Mouse (Mus musculus): ENCODE measurements at regions not wholly inside any gene's neighbourhood (a gene's known extent, or its start where the extent isn't known, plus 50 kb on each side); places are given as distances from the start of the nearest gene placed in this dataset.
"Not testable (repeated sequence)": the region's sequence is repeated elsewhere in the genome, so short reads cannot be mapped to it uniquely, and the experiment has no call there.

GRCm38 (mm10) chr15:3171774-3172173 is 96.6 kb upstream of the Selenop start:
- no peak for DNase-seq (ENCODE audit: extremely low spot score, low read depth, low spot score)

DNA sequence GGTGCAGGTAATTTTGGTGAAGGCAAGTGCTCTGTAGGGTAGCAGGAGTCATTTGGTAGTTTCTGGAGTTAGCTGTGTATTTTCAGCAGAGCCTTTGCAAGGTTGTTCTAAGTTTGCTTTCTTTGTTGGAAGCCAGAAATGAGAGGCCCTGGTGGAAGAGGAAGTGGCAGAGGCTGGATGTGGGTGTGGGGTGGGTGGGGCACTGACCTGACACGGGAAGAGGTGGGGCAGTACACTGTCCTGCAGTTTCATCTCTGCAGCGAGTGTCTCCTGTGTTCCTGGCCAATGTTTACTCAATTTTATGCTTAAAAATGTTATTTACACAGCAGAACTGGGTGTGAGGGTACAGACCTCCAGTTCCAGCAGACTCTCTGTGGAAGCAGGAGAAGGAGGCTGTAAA is 94.3 kb upstream of the Selenop start:
- no peak for DNase-seq (ENCODE audit: extremely low spot score, low read depth, low spot score)

DNA sequence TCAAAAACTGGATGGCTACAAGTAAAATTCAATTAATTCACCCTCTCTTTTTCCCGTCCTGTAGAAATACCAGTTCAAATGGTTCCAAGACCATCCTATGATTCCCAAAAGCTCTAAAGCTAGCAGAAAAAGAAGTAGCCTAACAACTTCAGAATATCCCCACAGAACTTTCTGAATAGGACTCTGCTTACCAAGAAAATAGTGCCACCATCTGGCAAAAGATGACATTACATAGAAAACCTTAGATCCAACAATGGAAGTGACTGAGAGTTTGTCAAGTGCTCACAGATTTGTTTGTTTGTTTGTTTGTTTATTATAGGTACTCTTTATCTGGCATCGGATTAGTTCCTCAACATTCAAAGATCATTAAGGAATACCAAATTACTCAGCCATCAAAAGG is 93.5 kb upstream of the Selenop start:
- peak; percentile 6 for DNase-seq (ENCODE audit: extremely low spot score, low read depth, low spot score)

DNA sequence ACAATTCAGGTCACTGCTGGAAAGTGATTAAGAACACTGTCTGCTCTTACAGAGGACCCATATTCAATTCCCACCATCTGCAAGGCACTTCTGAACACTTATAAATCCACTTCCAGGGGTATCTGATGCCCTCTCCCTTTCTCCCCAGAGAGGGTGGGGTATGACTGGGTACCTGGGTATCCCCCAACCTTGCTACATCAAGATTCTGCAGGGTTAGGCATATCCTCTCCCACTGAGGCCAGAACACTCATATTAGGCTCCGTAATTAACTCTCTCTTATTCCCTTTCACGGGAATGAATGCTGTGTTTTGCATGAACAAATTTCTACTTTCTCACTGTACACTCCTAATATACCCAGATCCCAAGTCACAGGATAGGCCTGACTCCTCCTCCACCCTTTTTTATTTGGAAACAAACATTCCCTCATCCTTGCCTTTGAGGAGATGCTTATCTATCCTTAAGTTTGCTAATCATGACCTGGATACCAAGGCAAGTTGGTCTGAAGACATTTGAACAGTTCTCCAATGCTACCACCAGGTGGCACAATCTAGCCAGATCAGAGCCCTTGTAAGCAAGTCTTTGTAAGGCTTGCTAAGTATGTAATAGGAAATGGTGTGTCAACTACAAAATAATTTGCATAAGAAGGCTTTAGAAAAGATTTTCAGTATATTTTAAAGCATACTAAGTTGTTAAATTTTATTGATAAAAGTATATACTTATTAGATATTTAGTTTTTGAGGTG is 66.3 kb upstream of the Selenop start:
- peak; percentile 42 for DNase-seq (ENCODE audit: extremely low spot score, low read depth, low spot score)

GRCm38 (mm10) chr15:3205522-3205921 is 62.8 kb upstream of the Selenop start:
- no peak for DNase-seq (ENCODE audit: extremely low spot score, low read depth, low spot score)

GRCm38 (mm10) chr15:3206076-3206475 is 62.3 kb upstream of the Selenop start:
- not testable (repeated sequence) for DNase-seq (ENCODE audit: extremely low spot score, low read depth, low spot score)

DNA sequence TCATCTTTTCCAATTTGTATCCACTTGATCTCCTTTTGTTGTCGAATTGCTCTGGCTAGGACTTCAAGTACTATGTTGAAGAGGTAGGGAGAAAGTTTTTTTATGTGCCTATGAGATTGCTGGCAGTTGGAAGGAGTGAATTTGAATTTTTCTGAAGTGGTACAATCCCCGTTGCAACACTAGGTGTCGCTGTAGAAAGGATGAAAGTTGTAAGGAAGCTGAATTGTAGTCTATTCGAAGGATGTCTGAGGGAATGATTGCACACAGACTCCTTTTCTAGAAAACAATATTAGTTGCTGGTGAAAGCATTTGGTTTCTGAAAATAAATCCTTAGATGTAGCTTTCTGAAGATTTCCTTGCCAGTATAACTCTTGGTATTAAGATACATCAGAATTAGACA is 54.6 kb upstream of the Selenop start:
- DNase-seq (ENCODE audit: extremely low spot score, low read depth, low spot score) = peak; percentile 39

DNA sequence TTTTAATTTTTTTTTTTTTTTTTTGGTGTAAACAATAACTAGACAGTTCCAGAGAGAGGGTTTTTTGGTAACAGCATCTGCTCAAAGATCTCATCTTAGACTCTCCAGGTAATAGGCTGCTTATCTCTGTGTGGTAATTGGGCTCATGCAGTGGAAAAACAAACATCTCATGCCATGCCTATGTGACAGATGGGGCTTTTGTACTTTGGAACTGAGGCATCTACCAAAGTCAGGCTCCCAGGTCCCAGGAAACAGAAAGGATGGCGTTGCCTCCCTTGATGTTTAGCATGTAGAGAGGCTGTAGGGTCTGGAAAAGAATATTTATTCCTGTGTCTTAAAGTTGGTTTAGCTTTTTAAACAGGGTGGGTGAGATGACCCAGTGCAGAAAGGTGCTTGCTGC is 53.1 kb upstream of the Selenop start:
- no peak for DNase-seq (ENCODE audit: extremely low spot score, low read depth, low spot score)
